Mouse (Mus musculus) cortical plate, adult 2 months (tissue): ENCODE results near the gene Ncaph2.

ENCODE experiments used
- CTCF ChIP-seq: fragments of 200-500 bp; IDR thresholded peaks from 2 replicates; pipeline ENCODE4 v1.5.1; 2011; ENCODE audit warnings: mild to moderate bottlenecking, control low read depth, low read length; ENCODE audit not compliant: insufficient read depth; ENCODE audit errors: extremely low read depth
- POLR2A ChIP-seq: fragments of 200-500 bp; IDR thresholded peaks from 2 replicates; pipeline ENCODE4 v1.6.1; 2011; ENCODE audit warnings: mild to moderate bottlenecking, low read length, control low read depth; ENCODE audit not compliant: insufficient read depth; ENCODE audit errors: extremely low read depth

DNA sequence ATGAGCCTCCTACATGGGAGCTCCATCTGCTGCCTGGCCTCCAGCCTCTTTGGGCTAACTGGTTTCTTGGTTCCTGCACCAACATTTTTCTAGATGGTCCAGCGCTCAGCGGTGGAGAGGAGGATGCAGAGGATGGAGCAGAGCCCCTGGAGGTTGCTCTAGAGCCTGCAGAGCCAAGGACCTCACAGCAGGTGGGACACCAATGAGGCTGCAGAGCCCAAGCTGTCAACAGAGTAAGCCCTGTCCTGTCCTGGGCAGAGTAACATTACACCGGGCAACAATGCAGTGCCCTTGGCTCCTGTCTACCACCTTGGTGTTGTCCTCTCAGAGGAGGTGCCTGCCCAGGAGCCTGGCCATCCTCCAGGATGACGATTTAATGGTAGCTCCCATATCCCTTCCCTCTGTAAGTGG is 9.6 kb downstream of the Ncaph2 start:
- TF ChIP-seq CTCF (no peak), POLR2A (no peak)
